Mouse (Mus musculus): ENCODE measurements around the gene Rfwd3. TPM values are rescaled to one million over a fixed set of nuclear protein-coding genes. Genes with fewer than 3 reads are reported as not detected.

Rfwd3 gene
- polyA plus RNA-seq, 1 experiment from 2014 or later: 71.9 TPM

DNA sequence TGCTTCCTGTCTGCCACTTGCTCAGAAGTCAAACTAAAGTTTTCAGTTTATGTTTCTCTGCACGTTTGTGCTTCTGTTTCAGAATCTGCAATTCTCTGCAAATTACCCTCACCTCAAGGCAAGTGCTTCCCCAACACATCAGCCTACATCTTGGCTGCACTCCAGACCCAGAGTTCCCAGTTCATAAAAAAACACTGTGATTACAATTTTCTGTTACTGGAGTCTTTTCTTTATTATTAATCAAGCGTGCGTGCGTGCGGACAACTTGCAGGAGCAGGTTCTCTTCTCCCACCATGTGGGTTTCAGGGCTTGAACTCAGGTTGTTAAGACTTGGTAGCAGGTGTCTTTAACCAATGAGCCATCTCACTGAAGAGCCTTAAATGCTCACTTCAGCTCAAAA lies 75.9 kb downstream of the Rfwd3 start:
- WGBS: 61% methylated on average over 5 of the region's 5 CpGs
- ATAC-seq (ENCODE audit: low FRiP score, low TSS enrichment): no peak
- Histone ChIP-seq H3K36me3 (ENCODE audit: insufficient read depth, low read length) (no peaks in the 10 kb centered on the region), H3K4me2 (replicated peaks; ENCODE audit: low read depth, low read length) (no peak overlapping the region), H3K27me3 (ENCODE audit: insufficient read depth, low read length) (no peaks in the 10 kb centered on the region), H3K9ac (replicated peaks; ENCODE audit: low read length) (no peak overlapping the region), H3K9me3 (ENCODE audit: low read length) (no peaks in the 10 kb centered on the region), H3K4me1 (ENCODE audit: insufficient read depth, low read length) (no peaks in the 10 kb centered on the region), H3K27ac (ENCODE audit: low read length) (no peak overlapping the region), H3K4me3 (ENCODE audit: low read length) (no peak overlapping the region)

Other genes with a start within 250 kb of the Rfwd3 start
- gene Exosc6, start 243.9 kb downstream of the Rfwd3 start, polyA plus RNA-seq (2015; fragmentation: Nextera tagmentation; extraction: Ambion mirVana): 19.1 TPM in 2 replicates
- gene Clec18a, start 207.8 kb downstream of the Rfwd3 start, polyA plus RNA-seq (2015; fragmentation: Nextera tagmentation; extraction: Ambion mirVana): 87.0 and 94.7 TPM in 2 replicates
- 10.5 and 12.7 TPM in 2 replicates for gene Pdpr, start 205.6 kb downstream of the Rfwd3 start, polyA plus RNA-seq (2015; fragmentation: Nextera tagmentation; extraction: Ambion mirVana)
- gene Glg1, start 41.0 kb downstream of the Rfwd3 start, polyA plus RNA-seq (2015; fragmentation: Nextera tagmentation; extraction: Ambion mirVana): 79.5 and 88.4 TPM in 2 replicates
- 1.8 and 2.5 TPM in 2 replicates for gene Mlkl, start 38.0 kb upstream of the Rfwd3 start, polyA plus RNA-seq (2015; fragmentation: Nextera tagmentation; extraction: Ambion mirVana)
- gene Fa2h, start 93.6 kb upstream of the Rfwd3 start, polyA plus RNA-seq (2015; fragmentation: Nextera tagmentation; extraction: Ambion mirVana): 1.7 and 1.8 TPM in 2 replicates
- gene Wdr59, start 221.9 kb upstream of the Rfwd3 start, polyA plus RNA-seq (2015; fragmentation: Nextera tagmentation; extraction: Ambion mirVana): 7.8 and 7.9 TPM in 2 replicates
- gene Znrf1, start 235.9 kb upstream of the Rfwd3 start, polyA plus RNA-seq (2015; fragmentation: Nextera tagmentation; extraction: Ambion mirVana): 19.8 and 19.9 TPM in 2 replicates